Mouse (Mus musculus): Measurements from ENCODE around the gene Cdk18.

Gene Cdk18

DNA sequence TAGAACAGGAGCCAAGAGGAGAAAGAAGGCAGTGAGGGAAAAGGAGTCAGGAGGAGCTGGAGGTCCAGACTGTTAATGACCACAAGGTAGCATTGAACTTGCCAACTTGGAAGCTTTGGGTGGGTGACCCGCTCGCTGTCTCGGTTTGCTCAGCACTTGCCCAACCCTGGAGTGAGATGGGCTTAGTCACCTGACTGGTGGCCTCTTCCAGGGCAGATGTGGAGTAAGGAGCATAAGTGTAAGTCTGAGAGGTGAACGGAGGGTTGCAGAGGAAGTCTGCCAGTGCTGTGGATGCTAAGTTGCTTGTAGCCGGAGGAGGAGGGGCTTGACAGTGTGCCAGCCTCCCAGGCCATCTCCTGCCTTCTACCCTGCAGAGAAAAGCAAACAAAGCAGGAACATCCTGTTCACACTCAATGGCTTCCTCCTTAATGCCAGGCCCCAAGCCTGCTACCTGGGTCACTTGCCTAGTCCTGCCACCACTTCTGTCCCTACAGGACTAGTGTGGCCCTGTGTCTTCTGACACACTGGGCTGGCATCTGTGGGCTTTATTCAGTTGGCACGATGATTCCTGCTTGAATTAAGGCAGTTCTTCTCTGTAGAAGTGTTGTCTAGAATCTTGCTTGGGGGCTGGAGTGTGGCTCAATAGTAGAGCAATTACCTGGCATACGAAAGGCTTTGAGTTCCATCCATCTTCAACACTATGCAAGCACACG, 6.6 kb upstream of the Cdk18 start:
- DNase-seq = peak in 1 of 2 experiments; percentile 54

- DNase-seq = no peak
These were observed 5.4 kb upstream of the Cdk18 start for GRCm38 (mm10) chr1:132144837-132145236.

DNA sequence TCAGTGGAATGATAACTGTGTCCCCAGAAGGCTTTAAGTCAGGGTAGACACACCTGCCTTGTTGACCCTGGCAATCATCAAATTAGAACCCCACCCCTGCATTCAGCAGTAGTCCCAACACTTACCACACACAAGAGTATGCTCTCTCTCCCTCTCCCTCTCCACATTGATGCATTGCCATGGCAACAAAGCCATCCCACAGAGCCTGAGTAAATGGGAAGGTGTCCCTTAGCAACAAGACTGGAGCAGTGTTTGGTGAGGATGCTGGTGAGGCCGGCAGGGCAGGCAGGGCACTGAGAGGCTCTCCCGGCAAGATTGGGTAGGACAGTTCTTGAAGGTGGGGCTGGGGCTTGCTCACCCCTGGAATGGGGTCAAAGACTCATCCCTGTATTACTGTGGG, 4.7 kb upstream of the Cdk18 start:
- no peak for DNase-seq

DNA sequence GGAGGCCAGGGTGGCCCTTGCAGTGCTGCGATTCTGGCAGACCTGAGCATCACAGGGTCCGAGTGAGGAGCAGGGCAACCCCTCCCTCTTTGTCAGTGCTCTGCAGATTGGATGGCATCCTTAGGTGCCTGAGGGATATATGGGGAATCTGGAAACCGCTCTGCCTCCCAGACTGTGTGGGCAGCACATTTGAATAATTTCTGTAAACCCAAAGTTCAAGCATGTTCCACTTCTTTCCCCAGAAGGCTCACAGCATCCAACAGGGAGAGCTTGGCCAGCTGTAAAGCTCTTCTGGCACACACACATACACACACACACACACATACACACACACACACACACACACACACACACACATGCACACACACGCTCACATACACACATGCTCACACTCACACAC, 4.2 kb upstream of the Cdk18 start:
- no peak for DNase-seq

- DNase-seq = no peak
These were observed 3.6 kb upstream of the Cdk18 start for GRCm38 (mm10) chr1:132143079-132143478.

GRCm38 (mm10) chr1:132141753-132142152, 2.3 kb upstream of the Cdk18 start:
- DNase-seq = no peak

DNA sequence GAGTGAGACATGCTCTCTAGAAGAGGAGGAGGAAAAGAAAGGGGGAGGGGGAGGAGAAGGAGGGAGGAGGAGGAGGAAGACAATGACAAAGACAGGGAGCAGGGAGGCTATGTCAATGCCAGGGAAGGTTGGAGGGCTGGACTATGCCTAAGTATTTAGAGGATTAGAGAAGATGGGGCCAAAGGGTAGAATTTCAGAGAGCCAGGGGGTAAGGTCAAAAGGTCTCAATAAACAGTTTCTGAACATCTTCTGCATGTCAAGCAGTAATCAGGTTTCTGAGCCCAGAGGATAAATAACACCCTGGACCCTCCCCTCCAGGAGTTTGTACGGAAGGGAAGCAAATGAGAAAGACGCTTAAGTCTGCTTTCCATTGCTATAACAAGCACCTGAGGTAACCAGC, 1.7 kb upstream of the Cdk18 start:
- DNase-seq = no peak

GRCm38 (mm10) chr1:132140574-132140973, 1.1 kb upstream of the Cdk18 start:
- DNase-seq = no peak

DNA sequence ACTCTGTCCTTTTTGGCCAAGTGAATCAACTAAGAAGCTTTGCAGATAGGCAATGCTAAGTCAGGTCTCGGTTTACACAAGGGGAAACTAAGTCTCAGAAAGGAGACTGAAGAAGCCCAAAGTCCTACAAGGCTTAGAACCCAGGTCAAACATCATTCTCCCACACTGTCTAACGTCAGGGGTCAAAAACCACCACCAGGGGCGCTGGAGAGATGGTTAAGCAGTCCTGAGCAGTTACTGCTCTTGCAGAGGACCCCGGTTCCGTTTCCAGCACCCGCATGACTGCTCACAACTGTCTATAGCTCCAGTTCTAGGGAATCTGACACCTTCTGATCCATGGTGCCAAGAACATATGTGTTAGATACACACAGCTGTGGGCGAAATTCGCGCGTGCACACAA, 687 bp upstream of the Cdk18 start:
- DNase-seq = no peak

DNA sequence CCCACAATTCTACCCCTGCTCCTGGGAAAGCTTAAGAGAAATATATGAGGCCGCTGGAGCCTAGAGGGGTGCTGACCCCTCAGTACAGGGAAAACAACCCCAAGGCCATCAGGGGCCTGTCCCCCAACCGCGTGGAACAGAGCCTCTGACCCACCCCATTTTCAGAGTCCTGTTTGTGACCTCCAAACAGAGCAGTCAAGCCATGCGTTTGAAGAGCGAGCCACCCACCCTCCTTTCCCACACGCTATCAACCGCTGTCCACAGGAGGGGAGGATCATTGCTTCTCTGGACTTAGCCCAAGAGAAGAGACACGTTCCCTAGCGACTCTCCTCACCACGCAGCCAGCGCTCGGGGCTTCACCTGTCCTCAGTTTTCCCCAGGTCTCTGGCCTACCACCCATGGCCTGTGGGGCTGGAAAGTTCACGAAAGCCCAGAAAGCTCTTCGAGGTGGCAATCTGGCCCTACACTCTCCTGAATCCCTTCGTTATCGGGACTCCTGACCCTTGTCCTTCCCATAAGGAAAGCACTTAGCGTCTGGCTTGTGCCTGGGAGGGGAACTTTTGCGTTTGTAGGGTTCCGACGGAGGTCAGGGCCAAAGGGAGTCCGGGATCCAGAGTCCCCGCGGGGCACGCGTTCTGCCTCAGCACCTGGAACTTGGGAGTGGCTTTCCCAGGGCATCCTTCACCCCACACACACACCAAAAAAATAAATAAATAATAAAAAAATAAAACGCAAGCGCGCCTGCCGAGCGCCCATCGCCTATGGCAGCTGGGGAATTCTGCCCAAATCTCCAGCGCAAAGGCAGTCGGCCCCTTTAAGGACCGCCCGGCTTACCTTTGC, 688 bp downstream of the Cdk18 start:
- DNase-seq = no peak

DNA sequence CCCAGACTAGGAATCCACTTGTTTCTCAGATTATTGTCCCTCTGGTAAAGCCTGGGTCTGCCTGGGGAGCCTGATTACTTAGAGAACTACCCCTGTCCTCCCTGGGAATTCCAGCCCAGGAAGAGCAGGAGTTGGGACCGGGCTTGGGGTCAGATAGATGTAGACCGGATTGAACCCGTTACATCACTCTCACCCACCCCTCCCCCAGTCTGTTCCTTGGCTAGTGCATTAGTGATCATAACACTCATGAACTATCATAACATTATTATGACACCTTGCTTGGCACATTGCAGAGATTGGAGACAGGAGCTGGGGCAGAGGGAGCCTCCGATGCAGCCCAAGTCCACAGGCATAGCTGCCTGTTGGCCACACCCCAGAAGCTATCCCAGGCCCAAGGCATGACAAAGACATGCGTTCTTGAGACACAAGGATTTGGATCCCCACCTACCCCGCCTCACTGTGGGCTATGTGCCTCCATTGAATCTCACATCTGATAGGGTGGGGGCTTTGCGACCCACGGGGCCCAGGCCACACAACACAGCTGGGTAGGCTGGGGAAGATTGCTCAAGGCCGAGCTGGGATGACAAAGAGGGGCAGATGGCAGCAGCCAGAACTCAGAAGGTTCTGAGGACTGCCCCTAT, 1.4 kb downstream of the Cdk18 start:
- no peak for DNase-seq

DNA sequence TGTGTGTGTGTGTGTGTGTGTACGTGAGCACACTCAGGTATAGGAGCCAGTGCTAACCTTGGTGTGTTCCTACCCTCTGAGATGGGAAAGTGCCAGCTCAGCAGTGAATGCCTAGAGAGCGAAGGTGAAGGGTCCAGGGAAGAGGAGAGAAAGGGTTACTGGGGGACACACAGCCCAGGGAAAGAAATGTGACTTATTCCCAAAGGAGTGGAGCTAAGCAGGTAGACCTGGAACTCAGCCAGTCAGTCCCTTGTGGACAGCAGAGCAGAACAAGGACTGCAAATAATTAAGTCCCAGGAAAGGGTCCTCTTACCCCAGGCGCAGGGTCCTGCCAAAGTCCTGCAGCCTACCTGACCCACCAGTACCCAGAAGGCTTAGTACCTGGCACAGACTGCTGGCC, 2.6 kb downstream of the Cdk18 start:
- no peak for DNase-seq

DNA sequence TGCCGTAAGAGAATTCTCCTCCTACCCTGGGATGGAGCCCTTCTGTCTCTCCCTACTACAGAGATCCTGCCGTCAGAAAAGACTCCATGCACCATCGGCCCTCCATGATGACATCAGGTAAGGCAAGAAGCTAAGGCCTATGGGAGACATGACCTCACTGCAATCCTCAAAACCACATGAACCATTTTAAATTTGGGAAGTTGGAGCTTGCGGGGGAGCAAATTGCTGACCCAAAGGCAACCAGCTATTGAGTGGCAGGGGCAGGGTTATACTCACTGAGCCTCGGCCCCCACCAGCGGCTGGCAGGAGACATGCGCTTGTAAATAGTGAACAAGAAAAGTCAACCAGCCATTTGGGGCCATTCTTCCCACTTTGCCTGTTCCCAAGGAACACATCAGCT, 3.9 kb downstream of the Cdk18 start:
- no peak for DNase-seq

GRCm38 (mm10) chr1:132128311-132128710, 11.2 kb downstream of the Cdk18 start:
- DNase-seq = peak in 1 of 2 experiments; percentile 53

- DNase-seq = peak; percentile 52 to 63
These were observed 13.6 kb downstream of the Cdk18 start for GRCm38 (mm10) chr1:132125803-132126405.

DNA sequence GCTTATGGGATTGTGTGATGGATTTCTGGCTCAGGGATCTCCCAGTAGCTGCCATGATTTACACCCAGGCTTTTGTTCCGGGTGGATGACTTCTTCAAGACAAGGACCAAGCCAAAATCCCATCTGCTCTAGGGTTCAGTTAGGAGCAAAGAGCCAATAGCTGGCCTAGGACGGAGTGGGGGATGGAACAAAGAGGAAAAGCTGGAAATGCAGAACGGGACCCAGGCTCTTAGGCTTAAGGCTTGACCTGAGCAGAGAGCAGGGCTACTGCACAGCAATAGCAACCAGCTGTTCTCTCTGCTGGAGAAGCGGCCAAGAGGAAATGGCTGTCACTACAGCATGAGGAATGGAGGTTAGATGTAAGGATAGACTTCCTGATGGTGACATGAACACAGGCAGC, 14.2 kb downstream of the Cdk18 start:
- no peak for DNase-seq

DNA sequence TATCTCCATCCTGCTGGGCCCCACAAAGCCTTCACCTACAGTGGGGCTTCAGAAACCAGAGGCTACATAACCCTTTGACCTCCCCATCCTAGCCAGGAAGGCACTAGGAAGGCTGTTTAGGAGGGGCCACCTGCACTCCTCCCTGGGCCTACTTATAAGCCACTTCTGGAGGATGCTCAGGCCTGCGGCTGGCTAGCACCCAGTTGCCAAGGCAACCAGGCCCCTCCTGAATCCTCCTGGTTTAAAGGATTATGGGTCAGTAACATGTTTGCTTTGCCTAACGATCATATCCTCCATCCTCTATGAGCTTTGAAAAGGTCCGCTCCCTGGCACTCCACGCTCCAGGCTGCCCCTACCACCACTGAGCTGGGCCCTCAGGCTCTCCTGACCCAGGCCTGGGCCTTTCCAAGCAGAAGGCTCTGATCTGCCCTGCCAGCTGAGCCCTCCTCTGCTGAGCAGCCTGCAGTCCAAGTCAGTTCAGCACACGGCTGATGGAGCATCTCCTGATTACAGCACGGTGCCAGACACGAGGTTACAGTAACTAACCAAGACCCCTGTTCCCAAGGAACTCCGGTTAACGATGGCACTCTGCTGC, 16.0 kb downstream of the Cdk18 start:
- DNase-seq = no peak

DNA sequence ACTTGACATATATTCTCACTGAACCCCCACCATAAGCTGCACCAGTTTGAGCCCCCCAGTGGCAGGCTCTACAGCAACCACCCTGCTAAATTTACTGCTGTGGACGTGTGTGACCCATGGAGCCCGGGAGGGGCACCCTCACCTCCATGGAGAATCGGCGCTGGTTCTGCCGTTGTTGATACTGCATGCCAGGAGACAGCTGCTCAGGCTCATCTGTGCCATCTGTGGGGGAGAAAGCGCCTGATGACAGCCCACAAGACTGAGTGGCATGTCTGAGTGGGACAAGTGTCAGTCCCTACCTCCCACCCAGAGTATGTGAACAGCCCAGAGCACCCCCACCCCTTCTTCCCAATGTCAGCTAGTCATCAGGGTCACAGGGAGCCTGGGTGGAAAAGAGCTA, 17.6 kb downstream of the Cdk18 start:
- DNase-seq = no peak

DNA sequence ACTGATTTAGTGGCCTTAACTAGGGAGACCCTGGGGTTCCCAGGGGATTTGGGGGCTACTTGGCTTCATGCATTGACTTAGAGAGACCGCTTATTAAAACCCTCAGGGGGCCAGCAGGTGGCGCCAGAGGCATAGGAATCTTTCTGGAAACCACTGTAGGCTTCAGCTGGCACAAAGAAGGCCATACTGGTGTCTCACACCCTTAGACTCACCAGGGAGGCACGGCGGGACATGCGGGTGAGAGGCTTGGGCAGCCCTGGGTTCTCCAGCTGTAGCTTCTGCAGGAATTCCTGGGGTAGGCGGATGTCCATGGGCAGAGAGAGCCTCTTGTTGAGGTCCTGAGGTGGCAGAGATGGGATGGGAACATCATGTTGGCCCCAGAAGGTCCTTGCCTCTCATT, 18.2 kb downstream of the Cdk18 start:
- DNase-seq = peak; percentile 73 to 79

DNA sequence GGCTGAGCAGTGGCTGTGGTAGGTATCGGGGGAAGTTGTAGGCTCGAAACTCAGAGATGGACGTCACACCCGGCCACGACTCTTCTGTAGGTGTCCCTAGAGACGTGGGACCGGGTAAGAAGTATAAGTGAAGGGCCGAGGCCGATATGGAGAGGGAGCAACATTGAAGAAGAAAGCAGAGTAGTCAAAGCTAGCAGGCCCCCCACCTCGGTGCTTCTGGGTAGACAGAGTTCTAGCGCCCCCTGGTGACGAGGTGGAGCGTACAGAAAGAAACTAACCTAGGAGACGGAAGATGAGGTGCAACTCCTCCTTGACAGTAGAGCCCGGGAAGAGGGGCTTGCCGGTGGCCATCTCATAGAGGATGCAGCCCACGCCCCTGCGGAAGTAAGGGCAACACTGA, 22.9 kb downstream of the Cdk18 start:
- peak; percentile 44 to 55 for DNase-seq

- DNase-seq = no peak
These were observed 26.4 kb downstream of the Cdk18 start for GRCm38 (mm10) chr1:132113098-132113497.

- peak; percentile 52 to 73 for DNase-seq
These were observed 27.1 kb downstream of the Cdk18 start for GRCm38 (mm10) chr1:132112426-132112825.

DNA sequence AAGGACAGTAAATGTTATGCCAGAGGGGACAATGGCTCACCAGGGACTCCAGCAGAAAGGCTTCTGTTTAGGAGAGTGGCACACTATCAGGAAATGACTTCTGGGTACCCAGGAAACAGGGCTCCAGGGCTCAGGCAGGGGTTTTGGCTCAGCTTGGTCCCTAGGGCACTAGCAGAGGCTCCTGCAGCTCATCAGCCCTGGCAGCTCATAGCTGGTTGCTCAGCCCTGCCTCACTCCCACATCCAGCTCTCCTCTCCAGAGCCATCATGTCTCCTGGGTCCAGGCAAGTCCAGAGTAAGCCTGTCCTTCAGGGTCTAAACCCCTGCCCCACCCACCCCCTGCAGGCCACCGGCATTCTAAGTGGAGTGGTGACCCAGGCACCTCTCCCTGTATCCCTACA, 28.1 kb downstream of the Cdk18 start:
- DNase-seq = no peak
